Mouse (Mus musculus) heart, postnatal 0 days (tissue): Measurements from ENCODE around the gene Phc1. TPM values are rescaled to one million over a fixed set of nuclear protein-coding genes. Genes with fewer than 3 reads are reported as not detected.
A peak's percentile ranks its signal among the peaks of the same experiment; 100 is the strongest.
"Not testable (repeated sequence)": the region's sequence is repeated elsewhere in the genome, so short reads cannot be mapped to it uniquely, and the experiment has no call there.

ENCODE experiments used
- ATAC-seq: fragments of 200-750 bp; cut with Nextera tagmentation; 2 replicates; pipeline ENCODE4 v1.8.0; 2017; ENCODE audit warnings: low read depth, moderate number of reproducible peaks, moderate library complexity; ENCODE audit not compliant: insufficient read depth
- DNase-seq: peaks from one replicate; pipeline ENCODE4 v3.0.0-alpha.2; 2016; ENCODE audit warnings: low spot score
- H3K27ac ChIP-seq: fragments of 300-500 bp; sonication (generic); 2 replicates; pipeline ENCODE4 v1.5.1; 2014; ENCODE audit warnings: low read depth, mild to moderate bottlenecking
- H3K27me3 ChIP-seq: fragments of 300-500 bp; sonication (generic); 2 replicates; pipeline ENCODE4 v1.6.1; 2014; ENCODE audit warnings: low read length, mixed read lengths; ENCODE audit not compliant: control insufficient read depth, insufficient read depth
- H3K36me3 ChIP-seq: fragments of 300-500 bp; sonication (generic); replicated peaks from 2 replicates; pipeline ENCODE4 v1.6.1; 2014; ENCODE audit warnings: low read length, mixed read lengths; ENCODE audit not compliant: control insufficient read depth, insufficient read depth
- H3K4me1 ChIP-seq: fragments of 300-500 bp; sonication (generic); 2 replicates; pipeline ENCODE4 v1.6.1; 2014; ENCODE audit warnings: antibody characterized with exemption; ENCODE audit not compliant: control insufficient read depth, insufficient read depth
- H3K4me2 ChIP-seq: fragments of 300-500 bp; sonication (generic); 2 replicates; pipeline ENCODE4 v1.6.1; 2014; ENCODE audit warnings: low read depth, mild to moderate bottlenecking, low read length, moderate library complexity
- H3K4me3 ChIP-seq: fragments of 300-500 bp; sonication (generic); 2 replicates; pipeline ENCODE4 v1.5.1; 2014; ENCODE audit warnings: low read depth, low read length
- H3K9ac ChIP-seq: fragments of 300-500 bp; sonication (generic); replicated peaks from 2 replicates; pipeline ENCODE4 v1.6.1; 2014; ENCODE audit warnings: low read depth, low read length, mixed read lengths
- H3K9me3 ChIP-seq: fragments of 300-500 bp; sonication (generic); replicated peaks from 2 replicates; pipeline ENCODE4 v1.6.1; 2016; ENCODE audit warnings: low read length; ENCODE audit not compliant: control insufficient read depth
- CTCF ChIP-seq: IDR thresholded peaks from 2 replicates; pipeline ENCODE4 v1.5.1; 2016; ENCODE audit warnings: antibody characterized with exemption, control low read depth, low read depth
- EP300 ChIP-seq: IDR thresholded peaks from 2 replicates; pipeline ENCODE4 v1.6.1; 2016; ENCODE audit warnings: antibody characterized with exemption, low read depth
- WGBS: fragments of 180-500 bp; shearing (Covaris S2); extraction: QIAGEN DNeasy Blood & Tissue Kit; methylation state at CpG from one replicate; pipeline ENCODE4 v1.1.7; 2014; 5-methylcytosine and 5-hydroxymethylcytosine counted together
- polyA plus RNA-seq: library from polyadenylated mRNA; unstranded; fragments of >200 nt; fragmentation: Nextera tagmentation; extraction: Ambion mirVana; gene quantifications from 2 replicates; pipeline ENCODE4 v1.2.1, GENCODE M21; 2015
- total RNA-seq: library from RNA; depleted of rRNA; stranded (reverse); fragments of >200 nt; gene quantifications from 2 replicates; pipeline ENCODE4 v1.2.3, GENCODE M21; 2014; ENCODE audit warnings: low replicate concordance

Phc1 gene
- total and polyA plus RNA-seq, 2 experiments from 2014 or later = 4.6 to 19.6 TPM

- H3K4me2 ChIP-seq = no peak overlapping the region
- no peaks in the 10 kb centered on the region for H3K9me3 ChIP-seq
- H3K9ac ChIP-seq = no peak overlapping the region
- WGBS = 56% methylated on average over 9 of the region's 9 CpGs
- no peaks in the 10 kb centered on the region for H3K4me1 ChIP-seq
- DNase-seq (no peak), ATAC-seq (no peak)
- TF ChIP-seq CTCF = no peak
- no peak for TF ChIP-seq EP300
- H3K4me3 ChIP-seq = no peak overlapping the region
- no peaks in the 10 kb centered on the region for H3K36me3 ChIP-seq
- no peak overlapping the region for H3K27ac ChIP-seq
- H3K27me3 ChIP-seq = no peaks in the 10 kb centered on the region
Observed at GRCm38 (mm10) chr6:122355909-122356308, 15.5 kb upstream of the Phc1 start.

- peaks cover 10% of the 10 kb centered on the region for H3K4me1 ChIP-seq
- not testable (repeated sequence) for H3K4me2 ChIP-seq, H3K9ac ChIP-seq, H3K27me3 ChIP-seq, H3K27ac ChIP-seq, H3K9me3 ChIP-seq, H3K36me3 ChIP-seq, DNase-seq, H3K4me3 ChIP-seq, ATAC-seq
- WGBS = 71% methylated on average over 1 of the region's 1 CpGs
Observed at GRCm38 (mm10) chr6:122347326-122347725, 7.0 kb upstream of the Phc1 start.

DNA sequence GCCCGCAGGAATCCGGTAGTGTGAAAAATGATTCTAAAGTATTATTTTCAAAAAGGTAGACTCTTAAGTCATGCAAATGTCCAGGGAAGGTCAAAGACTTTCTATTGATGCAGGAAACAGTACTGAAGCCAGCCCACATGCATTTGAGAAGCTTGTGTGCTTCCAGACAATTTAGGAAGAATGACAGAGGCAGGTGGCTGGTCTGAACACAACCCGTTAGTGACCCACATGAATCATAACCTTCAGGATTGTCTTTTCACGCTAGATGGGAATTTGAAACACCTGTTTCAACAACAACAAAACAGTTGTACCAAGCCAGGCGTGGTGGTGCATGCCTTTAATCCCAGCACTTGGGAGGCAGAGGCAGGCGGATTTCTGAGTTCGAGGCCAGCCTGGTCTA lies 6.0 kb upstream of the Phc1 start:
- Histone ChIP-seq H3K27me3 (no peaks in the 10 kb centered on the region), H3K4me3 (no peak overlapping the region), H3K9me3 (no peaks in the 10 kb centered on the region), H3K27ac (no peak overlapping the region), H3K9ac (no peak overlapping the region), H3K36me3 (no peaks in the 10 kb centered on the region), H3K4me2 (no peak overlapping the region), H3K4me1 (peaks cover 10% of the 10 kb centered on the region)
- DNase-seq = no peak
- no peak for ATAC-seq
- TF ChIP-seq CTCF = no peak
- TF ChIP-seq EP300 = no peak
- WGBS = 89% methylated on average over 7 of the region's 7 CpGs

DNA sequence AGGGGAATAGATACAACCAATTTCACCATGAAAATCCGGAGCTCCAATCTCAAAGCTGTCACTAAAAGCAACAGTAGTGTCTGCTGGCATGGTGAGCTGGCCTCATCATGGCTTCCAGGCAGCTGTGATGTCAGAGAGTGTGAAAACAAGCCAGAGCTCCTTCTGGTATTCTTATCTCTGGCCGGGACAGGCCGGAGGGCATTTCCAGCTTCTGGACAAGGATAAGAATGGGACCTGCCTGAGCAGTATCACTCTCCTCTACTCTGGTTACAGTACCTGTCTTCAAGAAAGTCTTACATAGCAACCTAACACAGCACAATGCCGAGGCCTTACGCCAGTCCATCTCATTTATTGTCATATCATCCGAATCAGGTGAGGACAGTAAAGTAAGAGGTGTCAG lies 5.4 kb upstream of the Phc1 start:
- H3K4me3 ChIP-seq = no peak overlapping the region
- TF ChIP-seq CTCF (no peak), EP300 (no peak)
- no peak overlapping the region for H3K4me2 ChIP-seq
- no peaks in the 10 kb centered on the region for H3K9me3 ChIP-seq
- DNase-seq (peak; percentile 28), ATAC-seq (peak; percentile 55; the same call in 1 of the 2 replicates)
- WGBS = 31% methylated on average over 6 of the region's 6 CpGs
- peaks cover 10% of the 10 kb centered on the region for H3K4me1 ChIP-seq
- no peak overlapping the region for H3K9ac ChIP-seq
- no peaks in the 10 kb centered on the region for H3K27me3 ChIP-seq
- no peaks in the 10 kb centered on the region for H3K36me3 ChIP-seq
- no peak overlapping the region for H3K27ac ChIP-seq

DNA sequence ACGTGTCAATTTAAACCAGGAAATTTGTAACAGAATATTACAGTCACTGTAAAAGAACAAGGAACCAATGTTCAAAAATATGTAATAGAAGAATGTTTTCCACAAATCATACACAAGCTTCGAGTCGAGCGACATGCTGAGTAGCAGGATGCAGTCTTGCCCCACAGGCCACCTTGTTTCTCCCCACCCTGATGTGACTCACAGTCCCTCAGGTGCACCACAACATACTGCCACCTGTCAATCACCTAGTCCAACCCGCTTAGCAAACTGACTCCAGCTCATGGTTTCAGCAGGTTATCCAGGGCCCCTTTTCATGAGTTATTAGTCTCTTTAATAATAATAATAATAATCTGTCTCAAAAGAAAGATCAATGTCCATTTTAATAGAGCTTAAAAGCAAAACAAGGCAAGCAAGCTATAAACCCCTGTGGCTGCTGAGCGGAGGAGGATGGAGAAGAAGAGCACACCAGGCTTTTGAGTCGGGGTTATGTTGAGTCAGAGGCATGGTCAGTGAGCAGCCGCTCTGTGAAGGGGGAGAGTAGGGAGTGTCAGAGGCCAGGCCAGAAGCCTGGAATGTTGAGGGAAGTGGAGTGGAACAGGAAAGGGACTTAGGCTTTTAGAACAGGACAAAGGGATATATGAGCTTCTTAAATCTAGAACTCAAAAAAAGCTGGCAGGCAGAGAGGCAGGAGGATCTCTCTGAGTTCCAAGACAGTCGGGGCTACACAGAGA lies 4.2 kb upstream of the Phc1 start:
- Histone ChIP-seq H3K27me3 (no peaks in the 10 kb centered on the region), H3K27ac (no peak overlapping the region), H3K4me2 (no peak overlapping the region), H3K4me3 (no peak overlapping the region), H3K4me1 (peaks cover 10% of the 10 kb centered on the region), H3K9me3 (no peaks in the 10 kb centered on the region), H3K36me3 (no peaks in the 10 kb centered on the region), H3K9ac (no peak overlapping the region)
- WGBS = 61% methylated on average over 9 of the region's 9 CpGs
- TF ChIP-seq EP300 = no peak
- TF ChIP-seq CTCF = no peak
- DNase-seq (no peak), ATAC-seq (no peak)

GRCm38 (mm10) chr6:122343719-122344118 lies 3.4 kb upstream of the Phc1 start:
- no peak overlapping the region for H3K4me2 ChIP-seq
- no peak overlapping the region for H3K9ac ChIP-seq

More at GRCm38 (mm10) chr6:122343719-122344118, 3.4 kb upstream of the Phc1 start:
- ATAC-seq (no peak), DNase-seq (no peak)
- WGBS = 17% methylated on average over 10 of the region's 10 CpGs
- H3K27ac ChIP-seq = no peak overlapping the region
- TF ChIP-seq CTCF (no peak), EP300 (no peak)
- H3K9me3 ChIP-seq = no peaks in the 10 kb centered on the region
- peaks cover 14% of the 10 kb centered on the region for H3K4me1 ChIP-seq
- H3K4me3 ChIP-seq = no peak overlapping the region
- no peaks in the 10 kb centered on the region for H3K36me3 ChIP-seq
- H3K27me3 ChIP-seq = no peaks in the 10 kb centered on the region
